Mouse (Mus musculus) CH12.LX (cell line): Measurements from ENCODE around the gene Prr14. TPM values are rescaled to one million over a fixed set of nuclear protein-coding genes. Genes with fewer than 3 reads are reported as not detected.
A peak's percentile ranks its signal among the peaks of the same experiment; 100 is the strongest.

ENCODE experiments used
- DNase-seq: peaks from one replicate; pipeline ENCODE4 v3.0.0-alpha.2; 2013; ENCODE audit errors: extremely low read depth
- H3K27ac ChIP-seq: 2 replicates; pipeline ENCODE4 v1.5.1; 2012; ENCODE audit warnings: low read depth, mild to moderate bottlenecking, control low read depth, moderate library complexity; ENCODE audit not compliant: insufficient read depth
- H3K27me3 ChIP-seq: replicated peaks from 2 replicates; pipeline ENCODE3; 2012; ENCODE audit warnings: inconsistent platforms
- H3K36me3 ChIP-seq, 2 experiments: replicated peaks in 1 of 2; 2 replicates each; pipeline versions ENCODE3 to v1.6.1; 2012; ENCODE audit warnings: inconsistent platforms in 1 of 2, low read length in 1 of 2, mild to moderate bottlenecking in 1 of 2, mixed read lengths in 1 of 2, moderate library complexity in 1 of 2; ENCODE audit not compliant: control insufficient read depth in 1 of 2, insufficient read depth in 1 of 2
- H3K4me1 ChIP-seq, 2 experiments: 2 replicates each; pipeline ENCODE4 v1.6.1; 2012; ENCODE audit warnings: inconsistent platforms in 1 of 2, moderate library complexity in 1 of 2; ENCODE audit not compliant: insufficient read depth in 2 of 2, control insufficient read depth in 1 of 2
- H3K4me2 ChIP-seq: 2 replicates; pipeline ENCODE4 v1.6.1; 2012; ENCODE audit warnings: low read depth, mild to moderate bottlenecking, control low read depth; ENCODE audit not compliant: poor library complexity, insufficient read depth, severe bottlenecking
- H3K4me3 ChIP-seq, 3 experiments: fragments of 150-350 bp in 1 of 3; sonication (generic) in 1 of 3; replicated peaks in 1 of 3; 2 replicates each; pipeline versions ENCODE3 to v1.5.1; 2011 to 2012; ENCODE audit warnings: low read depth in 2 of 3, low read length in 2 of 3, mild to moderate bottlenecking in 2 of 3, moderate library complexity in 2 of 3, control low read depth in 1 of 3, improper control_type of control experiment in 1 of 3, inconsistent platforms in 1 of 3, mixed read lengths in 1 of 3; ENCODE audit not compliant: poor library complexity in 1 of 3
- H3K79me2 ChIP-seq: replicated peaks from 2 replicates; pipeline ENCODE4 v1.6.1; 2012; ENCODE audit warnings: mild to moderate bottlenecking, moderate library complexity; ENCODE audit not compliant: control insufficient read depth, poor library complexity, insufficient read depth, severe bottlenecking; ENCODE audit errors: extremely low read depth
- H3K9ac ChIP-seq: 2 replicates; pipeline ENCODE4 v1.6.1; 2012; ENCODE audit warnings: low read depth, mild to moderate bottlenecking, control low read depth, moderate library complexity; ENCODE audit not compliant: insufficient read depth
- H3K9me3 ChIP-seq: replicated peaks from 2 replicates; pipeline ENCODE3; 2012; ENCODE audit warnings: low read length, inconsistent platforms, mixed read lengths
- BHLHE40 ChIP-seq: IDR thresholded peaks from 2 replicates; pipeline ENCODE4 v1.6.1; 2011; ENCODE audit warnings: mild to moderate bottlenecking, low read depth, low read length, improper control_type of control experiment
- CHD2 ChIP-seq: IDR thresholded peaks from 2 replicates; pipeline ENCODE4 v1.6.1; 2011; ENCODE audit warnings: low read length, improper control_type of control experiment
- E2F4 ChIP-seq: IDR thresholded peaks from 2 replicates; pipeline ENCODE4 v1.6.1; 2011; ENCODE audit warnings: low read depth, low read length, improper control_type of control experiment; ENCODE audit not compliant: insufficient replicate concordance
- ELF1 ChIP-seq: IDR thresholded peaks from 2 replicates; pipeline ENCODE4 v1.6.1; 2014; ENCODE audit warnings: low read depth, mild to moderate bottlenecking, inconsistent platforms, low read length, improper control_type of control experiment
- ETS1 ChIP-seq: conservative IDR thresholded peaks from 2 replicates; pipeline ENCODE4 v1.6.1; 2012; ENCODE audit warnings: low read depth, mild to moderate bottlenecking, inconsistent platforms, low read length, improper control_type of control experiment, moderate library complexity
- GABPA ChIP-seq: IDR thresholded peaks from 2 replicates; pipeline ENCODE4 v1.6.1; 2012; ENCODE audit warnings: low read depth, low read length, improper control_type of control experiment, inconsistent platforms; ENCODE audit not compliant: insufficient replicate concordance
- HCFC1 ChIP-seq: IDR thresholded peaks from 2 replicates; pipeline ENCODE4 v1.6.1; 2012; ENCODE audit warnings: low read depth, mild to moderate bottlenecking, inconsistent platforms, low read length, improper control_type of control experiment
- IRF4 ChIP-seq: IDR thresholded peaks from 2 replicates; pipeline ENCODE4 v1.6.1; 2014; ENCODE audit warnings: low read depth, mild to moderate bottlenecking, inconsistent platforms, low read length, improper control_type of control experiment
- KAT2A ChIP-seq: IDR thresholded peaks from 2 replicates; pipeline ENCODE4 v1.6.1; 2012; ENCODE audit warnings: low read length, improper control_type of control experiment, inconsistent platforms; ENCODE audit not compliant: insufficient replicate concordance
- MAFK ChIP-seq: IDR thresholded peaks from 2 replicates; pipeline ENCODE4 v1.6.1; 2011; ENCODE audit warnings: low read length, improper control_type of control experiment; ENCODE audit not compliant: insufficient replicate concordance
- MAX ChIP-seq: IDR thresholded peaks from 2 replicates; pipeline ENCODE4 v1.6.1; 2011; ENCODE audit warnings: low read length, improper control_type of control experiment
- MEF2A ChIP-seq: IDR thresholded peaks from 2 replicates; pipeline ENCODE4 v1.6.1; 2014; ENCODE audit warnings: low read depth, mild to moderate bottlenecking, inconsistent platforms, low read length, improper control_type of control experiment, borderline replicate concordance
- MXI1 ChIP-seq: IDR thresholded peaks from 2 replicates; pipeline ENCODE4 v1.6.1; 2011; ENCODE audit warnings: mild to moderate bottlenecking, low read depth, low read length, improper control_type of control experiment
- MYC ChIP-seq: IDR thresholded peaks from 2 replicates; pipeline ENCODE4 v1.6.1; 2011; ENCODE audit warnings: low read depth, mild to moderate bottlenecking, improper control_type of control experiment, low read length
- NELFE ChIP-seq: IDR thresholded peaks from 2 replicates; pipeline ENCODE4 v1.6.1; 2011; ENCODE audit warnings: low read depth, low read length, improper control_type of control experiment
- NRF1 ChIP-seq: IDR thresholded peaks from 2 replicates; pipeline ENCODE4 v1.6.1; 2014; ENCODE audit warnings: low read depth, mild to moderate bottlenecking, inconsistent platforms, low read length, improper control_type of control experiment, moderate library complexity
- PAX5 ChIP-seq: IDR thresholded peaks from 2 replicates; pipeline ENCODE4 v1.6.1; 2012; ENCODE audit warnings: low read length, inconsistent platforms, mixed read lengths
- POLR2A ChIP-seq: IDR thresholded peaks from 2 replicates; pipeline ENCODE4 v1.6.1; 2011; ENCODE audit warnings: low read depth, mild to moderate bottlenecking, improper control_type of control experiment, low read length
- POLR2AphosphoS2 ChIP-seq: IDR thresholded peaks from 2 replicates; pipeline ENCODE4 v1.6.1; 2011; ENCODE audit warnings: low read depth, low read length, improper control_type of control experiment
- RAD21 ChIP-seq: IDR thresholded peaks from 2 replicates; pipeline ENCODE4 v1.6.1; 2011; ENCODE audit warnings: low read depth, mild to moderate bottlenecking, low read length, improper control_type of control experiment, moderate library complexity
- RCOR1 ChIP-seq: conservative IDR thresholded peaks from 2 replicates; pipeline ENCODE4 v1.6.1; 2012; ENCODE audit warnings: low read depth, mild to moderate bottlenecking, inconsistent platforms, low read length, improper control_type of control experiment
- SIN3A ChIP-seq: IDR thresholded peaks from 2 replicates; pipeline ENCODE4 v1.6.1; 2012; ENCODE audit warnings: low read length, improper control_type of control experiment, inconsistent platforms
- SMC3 ChIP-seq: IDR thresholded peaks from 2 replicates; pipeline ENCODE4 v1.6.1; 2011; ENCODE audit warnings: low read depth, low read length, improper control_type of control experiment
- TBP ChIP-seq: conservative IDR thresholded peaks from 2 replicates; pipeline ENCODE4 v1.6.1; 2011; ENCODE audit warnings: low read depth, low read length, improper control_type of control experiment
- TCF12 ChIP-seq: IDR thresholded peaks from 2 replicates; pipeline ENCODE4 v1.6.1; 2014; ENCODE audit warnings: low read depth, mild to moderate bottlenecking, inconsistent platforms, low read length, improper control_type of control experiment
- USF1 ChIP-seq: IDR thresholded peaks from 2 replicates; pipeline ENCODE4 v1.6.1; 2014; ENCODE audit warnings: low read depth, mild to moderate bottlenecking, inconsistent platforms, low read length, improper control_type of control experiment
- USF2 ChIP-seq: conservative IDR thresholded peaks from 2 replicates; pipeline ENCODE4 v1.6.1; 2011; ENCODE audit warnings: low read depth, low read length, improper control_type of control experiment
- ZC3H11A ChIP-seq: IDR thresholded peaks from 2 replicates; pipeline ENCODE4 v1.6.1; 2012; ENCODE audit warnings: low read depth, mild to moderate bottlenecking, inconsistent platforms, low read length, improper control_type of control experiment
- ZMIZ1 ChIP-seq: IDR thresholded peaks from 2 replicates; pipeline ENCODE4 v1.6.1; 2012; ENCODE audit warnings: low read depth, mild to moderate bottlenecking, inconsistent platforms, low read length, improper control_type of control experiment
- ZNF384 ChIP-seq: IDR thresholded peaks from 2 replicates; pipeline ENCODE4 v1.6.1; 2012; ENCODE audit warnings: low read depth, low read length, improper control_type of control experiment, inconsistent platforms
- dilution Hi-C: fragments of 300-500 bp; cut with MboI; formaldehyde crosslinking; loops from 2 replicates; pipeline ENCODE4 v1.14.3; 2020; ENCODE audit warnings: low sequenced_read_pairs; ENCODE audit not compliant: extremely low pct_unique_long_range_greater_than_20kb, extremely low pct_ligation_motif_present
- in situ Hi-C: fragments of 300-500 bp; cut with MboI; formaldehyde crosslinking; loops from 3 replicates; pipeline ENCODE4 v1.14.3; 2019; ENCODE audit warnings: low sequenced_read_pairs, low pct_ligation_motif_present, low pct_unique_long_range_greater_than_20kb, mixed read lengths
- polyA plus RNA-seq: library from polyadenylated mRNA; unstranded; fragments of >175 nt; gene quantifications from 2 replicates; pipeline ENCODE4 v1.2.1, GENCODE M21; 2012; ENCODE audit warnings: low read depth; ENCODE audit not compliant: insufficient read length
- total RNA-seq, 2 experiments: library from RNA; depleted of rRNA; stranded (reverse); fragments of 300-350 nt in 1 of 2; fragments of >200 nt in 1 of 2; gene quantifications; 2 replicates each; pipeline ENCODE4 v1.2.3; 2012 to 2014

Gene Prr14
- total and polyA plus RNA-seq, 3 experiments: 7.6 to 31.3 (median 10.4) TPM

DNA sequence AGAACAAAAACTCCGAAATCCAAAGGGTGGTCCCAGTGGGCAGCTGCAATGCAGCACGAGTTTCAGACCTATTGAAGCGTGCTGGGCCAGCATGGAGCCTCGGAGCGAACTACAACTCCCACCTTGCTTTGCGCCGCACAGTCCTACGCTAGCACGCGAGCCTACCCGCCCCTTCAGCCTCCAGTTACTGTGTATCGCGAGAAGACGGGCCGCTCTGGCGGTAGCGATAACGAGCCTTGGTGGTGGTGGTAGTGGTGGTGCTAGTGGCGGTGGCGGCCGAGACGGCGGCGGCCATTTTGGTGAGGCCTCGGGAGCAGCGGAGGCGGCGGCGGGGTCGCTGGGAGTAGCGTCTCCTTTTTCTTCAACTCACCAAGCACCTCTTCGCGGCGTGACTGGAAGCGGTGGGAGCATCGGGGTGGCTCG, 52.4 kb downstream of the Prr14 start, which contains the start of gene Srcap:
TSS of gene Srcap (plus strand) at position 176 of the 423 bp plus-strand sequence.
- peaks cover 4 to 25% of the 10 kb centered on the region in 2 experiments for H3K4me1 ChIP-seq
- H3K27me3 ChIP-seq: no peaks in the 10 kb centered on the region
- H3K79me2 ChIP-seq: peaks cover 41% of the 10 kb centered on the region
- peak within 1 kb of the TSS; percentile 98 for H3K27ac ChIP-seq
- peak within 1 kb of the TSS; percentile 99 for H3K9ac ChIP-seq
- H3K4me2 ChIP-seq: peak within 1 kb of the TSS; percentile 98
- 0 out of 2 replicates have a peak, but pooled peaks have one; percentile 30 for TF ChIP-seq ETS1
- peak; percentile 95 for TF ChIP-seq MAX
- TF ChIP-seq GABPA: peak; percentile 61; the same call in 1 of the 2 replicates
- peak; percentile 100 for TF ChIP-seq CHD2
- no peak for TF ChIP-seq ZC3H11A
- peak; percentile 90 for TF ChIP-seq POLR2A
- TF ChIP-seq TCF12: peak; percentile 83; the same call in 1 of the 2 replicates
- TF ChIP-seq ZMIZ1: peak; percentile 84; the same call in 1 of the 2 replicates
- TF ChIP-seq SIN3A: peak; percentile 88
- no peak for TF ChIP-seq ZNF384
- TF ChIP-seq NELFE: peak; percentile 66
- no peak for TF ChIP-seq NRF1
- TF ChIP-seq KAT2A: peak; percentile 94; the same call in 1 of the 2 replicates
- TF ChIP-seq MYC: peak; percentile 97
- TF ChIP-seq HCFC1: peak; percentile 94
- no peak for TF ChIP-seq SMC3
- no peak for TF ChIP-seq PAX5
- TF ChIP-seq USF1: no peak
- TF ChIP-seq ELF1: peak; percentile 61
- TF ChIP-seq USF2: no peak
- TF ChIP-seq RAD21: no peak
- peak; percentile 88 for TF ChIP-seq TBP
- peak; percentile 40; the same call in 1 of the 2 replicates for TF ChIP-seq MEF2A
- TF ChIP-seq RCOR1: no peak
- TF ChIP-seq MAFK: no peak
- peak; percentile 59; the same call in 1 of the 2 replicates for TF ChIP-seq IRF4
- peak; percentile 97 for TF ChIP-seq MXI1
- TF ChIP-seq POLR2AphosphoS2: 0 out of 2 replicates have a peak, but pooled peaks have one; percentile 53
- peak; percentile 94 for TF ChIP-seq BHLHE40
- TF ChIP-seq E2F4: 0 out of 2 replicates have a peak, but pooled peaks have one; percentile 62
- H3K4me3 ChIP-seq: peak within 1 kb of the TSS; percentile 77 to 100 (median 78)
- DNase-seq: peak; percentile 97
- no peaks in the 10 kb centered on the region for H3K9me3 ChIP-seq
- peaks cover 15 to 31% of the 10 kb centered on the region in 2 experiments for H3K36me3 ChIP-seq
- in situ Hi-C loops (no loop called here), dilution Hi-C loops (no loop called here)
